Mouse (Mus musculus) midbrain, embryonic 12.5 days (tissue): Measurements from ENCODE around the gene Trip11. TPM values are rescaled to one million over a fixed set of nuclear protein-coding genes. Genes with fewer than 3 reads are reported as not detected.

Experiments
- ATAC-seq: fragments of 200-750 bp; cut with Nextera tagmentation; 2 replicates; pipeline ENCODE4 v1.8.0; 2017; ENCODE audit warnings: low read depth, moderate TSS enrichment, moderate library complexity; ENCODE audit not compliant: low FRiP score
- H3K27ac ChIP-seq: fragments of 300-500 bp; sonication (generic); replicated peaks from 2 replicates; pipeline ENCODE4 v1.5.1; 2016; ENCODE audit warnings: mild to moderate bottlenecking
- H3K27me3 ChIP-seq: fragments of 300-500 bp; sonication (generic); 2 replicates; pipeline ENCODE4 v1.6.1; 2016; ENCODE audit warnings: mild to moderate bottlenecking
- H3K36me3 ChIP-seq: fragments of 300-500 bp; sonication (generic); 2 replicates; pipeline ENCODE4 v1.6.1; 2016
- H3K4me1 ChIP-seq: fragments of 300-500 bp; sonication (generic); 2 replicates; pipeline ENCODE4 v1.6.1; 2016
- H3K4me2 ChIP-seq: fragments of 300-500 bp; sonication (generic); replicated peaks from 2 replicates; pipeline ENCODE4 v1.6.1; 2016; ENCODE audit warnings: mild to moderate bottlenecking, moderate library complexity
- H3K4me3 ChIP-seq: fragments of 300-500 bp; sonication (generic); 2 replicates; pipeline ENCODE4 v1.5.1; 2016; ENCODE audit warnings: mild to moderate bottlenecking
- H3K9ac ChIP-seq: fragments of 300-500 bp; sonication (generic); replicated peaks from 2 replicates; pipeline ENCODE4 v1.6.1; 2016; ENCODE audit warnings: mild to moderate bottlenecking, moderate library complexity
- H3K9me3 ChIP-seq: fragments of 300-500 bp; sonication (generic); 2 replicates; pipeline ENCODE4 v1.6.1; 2016; ENCODE audit warnings: mild to moderate bottlenecking
- WGBS: fragments of 180-500 bp; shearing (Covaris S2); methylation state at CpG from one replicate; pipeline ENCODE4 v1.1.7; 2016; 5-methylcytosine and 5-hydroxymethylcytosine counted together
- polyA plus RNA-seq: library from polyadenylated mRNA; unstranded; fragments of >200 nt; fragmentation: Nextera tagmentation; extraction: Ambion mirVana; gene quantifications from 2 replicates; pipeline ENCODE4 v1.2.1, GENCODE M21; 2016

Gene Trip11
- polyA plus RNA-seq, 1 experiment from 2014 or later, result 26.6 TPM

DNA sequence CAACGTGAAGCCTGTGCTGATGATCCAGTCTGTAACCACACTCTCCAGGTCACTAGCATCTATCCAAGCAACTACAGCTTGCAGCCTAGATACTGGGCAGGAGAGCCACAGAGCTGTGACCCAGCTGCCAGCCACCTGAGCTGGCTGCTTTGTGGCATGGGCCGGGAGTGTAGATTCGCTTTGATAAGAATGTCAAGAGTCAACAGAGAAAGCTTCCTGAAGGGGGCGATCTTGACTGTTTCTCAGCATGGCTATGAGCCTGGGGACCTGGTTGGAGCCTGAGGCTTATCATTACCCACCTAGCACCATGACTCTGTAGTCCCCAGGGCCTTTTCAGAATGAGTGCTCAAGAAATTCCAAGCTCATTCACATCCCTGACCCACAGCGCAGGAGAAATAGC, 96.3 kb downstream of the Trip11 start:
- H3K36me3 ChIP-seq, result no peaks in the 10 kb centered on the region
- no peak for ATAC-seq
- no peak overlapping the region for H3K4me2 ChIP-seq
- peaks cover 9% of the 10 kb centered on the region for H3K4me1 ChIP-seq
- H3K27me3 ChIP-seq, result peaks cover 35% of the 10 kb centered on the region
- H3K9ac ChIP-seq, result no peak overlapping the region
- no peak overlapping the region for H3K27ac ChIP-seq
- H3K4me3 ChIP-seq, result no peak overlapping the region
- 46% methylated on average over 5 of the region's 5 CpGs for WGBS
- no peaks in the 10 kb centered on the region for H3K9me3 ChIP-seq

DNA sequence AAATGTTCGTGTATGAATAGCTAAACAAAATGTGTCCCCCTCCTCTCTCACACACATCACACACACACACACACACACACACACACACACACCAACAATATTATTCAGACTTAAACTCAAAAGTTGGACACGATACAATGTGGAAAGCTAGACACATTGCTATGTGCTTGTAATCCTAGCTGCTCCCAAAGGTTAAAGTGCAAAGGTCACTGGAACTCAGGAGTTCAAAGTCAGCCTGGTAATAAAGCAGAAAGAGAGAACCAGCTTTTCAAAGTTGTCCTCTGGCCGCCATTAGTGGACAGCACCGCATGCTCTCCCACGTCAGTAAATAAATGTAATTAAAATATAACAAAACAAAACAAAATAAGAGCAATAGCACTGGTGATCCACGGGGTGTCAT, 97.3 kb downstream of the Trip11 start:
- Histone ChIP-seq H3K27me3 (peaks cover 32% of the 10 kb centered on the region), H3K27ac (no peak overlapping the region), H3K4me2 (no peak overlapping the region), H3K4me3 (no peak overlapping the region), H3K9ac (no peak overlapping the region), H3K4me1 (peaks cover 9% of the 10 kb centered on the region), H3K9me3 (no peaks in the 10 kb centered on the region), H3K36me3 (no peaks in the 10 kb centered on the region)
- WGBS, result 74% methylated on average over 6 of the region's 6 CpGs
- ATAC-seq, result no peak

DNA sequence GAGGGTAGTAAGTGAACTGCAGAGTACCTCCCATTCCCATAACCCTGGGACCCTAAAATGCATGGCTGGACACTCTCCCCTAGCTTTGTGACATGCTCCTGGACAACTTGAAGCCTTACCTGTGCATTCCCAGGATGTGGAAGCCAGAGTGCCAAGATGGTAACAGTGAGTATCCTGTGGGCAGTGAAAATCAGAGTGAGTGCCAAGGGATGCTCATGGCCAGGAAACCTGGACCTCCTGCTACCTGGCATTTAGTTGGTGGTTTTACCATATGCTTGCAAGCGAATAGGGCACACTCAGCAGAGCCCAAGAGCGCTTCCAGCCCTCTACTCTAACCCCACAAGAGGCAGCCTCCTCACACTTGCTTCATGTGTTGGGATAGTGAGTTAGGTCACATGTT, 98.6 kb downstream of the Trip11 start:
- Histone ChIP-seq H3K27ac (no peak overlapping the region), H3K9me3 (no peaks in the 10 kb centered on the region), H3K4me3 (no peak overlapping the region), H3K36me3 (no peaks in the 10 kb centered on the region), H3K9ac (no peak overlapping the region), H3K4me1 (peaks cover 6% of the 10 kb centered on the region), H3K4me2 (no peak overlapping the region), H3K27me3 (peaks cover 23% of the 10 kb centered on the region)
- ATAC-seq, result no peak
- 87% methylated on average over 2 of the region's 2 CpGs for WGBS

DNA sequence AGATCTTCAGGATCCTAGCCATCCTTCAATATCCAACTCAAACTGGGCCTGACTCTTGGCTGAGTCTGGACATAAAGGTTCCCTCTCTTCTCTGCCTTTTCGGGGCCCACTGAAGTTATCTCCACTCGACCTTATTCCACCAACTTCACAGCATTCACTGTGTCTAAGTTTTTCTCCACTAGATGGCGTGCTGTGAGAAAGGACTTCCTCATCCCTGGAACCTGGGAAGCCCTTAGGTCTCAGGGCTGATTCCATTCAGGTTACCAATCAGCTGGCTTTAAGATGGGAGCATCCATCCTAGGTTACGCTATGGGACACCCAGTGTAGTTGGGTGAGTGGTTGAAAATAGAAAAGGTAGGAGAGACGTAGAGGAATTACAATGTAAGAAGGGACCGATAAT, 101.9 kb downstream of the Trip11 start:
- Histone ChIP-seq H3K9ac (no peak overlapping the region), H3K4me2 (no peak overlapping the region), H3K4me3 (no peak overlapping the region), H3K36me3 (no peaks in the 10 kb centered on the region), H3K27ac (no peak overlapping the region), H3K27me3 (no peaks in the 10 kb centered on the region), H3K4me1 (no peaks in the 10 kb centered on the region), H3K9me3 (no peaks in the 10 kb centered on the region)
- WGBS, result 67% methylated on average over 6 of the region's 6 CpGs
- no peak for ATAC-seq

DNA sequence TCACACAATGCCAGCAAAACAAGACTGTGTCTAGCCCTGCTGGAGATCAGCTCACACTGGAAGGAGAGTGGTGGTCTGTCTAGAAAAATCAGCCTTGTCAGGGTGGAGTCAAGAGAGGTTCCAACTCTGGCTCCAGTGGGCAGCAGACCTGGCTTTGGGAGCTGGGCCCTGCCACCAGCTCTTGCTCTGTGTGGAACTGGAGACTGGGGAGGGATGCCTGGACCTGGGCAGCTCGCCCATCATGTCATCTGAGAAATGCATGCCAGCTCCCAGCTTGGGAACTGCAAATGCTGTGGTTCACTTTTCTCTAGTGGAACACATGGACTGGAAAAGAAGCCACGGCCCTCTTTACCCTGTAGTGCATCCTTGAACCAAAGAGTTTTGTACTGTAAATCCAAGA, 102.6 kb downstream of the Trip11 start:
- Histone ChIP-seq H3K36me3 (no peaks in the 10 kb centered on the region), H3K4me1 (no peaks in the 10 kb centered on the region), H3K27ac (no peak overlapping the region), H3K4me3 (no peak overlapping the region), H3K27me3 (no peaks in the 10 kb centered on the region), H3K4me2 (no peak overlapping the region), H3K9ac (no peak overlapping the region), H3K9me3 (no peaks in the 10 kb centered on the region)
- 75% methylated on average over 2 of the region's 2 CpGs for WGBS
- ATAC-seq, result no peak

DNA sequence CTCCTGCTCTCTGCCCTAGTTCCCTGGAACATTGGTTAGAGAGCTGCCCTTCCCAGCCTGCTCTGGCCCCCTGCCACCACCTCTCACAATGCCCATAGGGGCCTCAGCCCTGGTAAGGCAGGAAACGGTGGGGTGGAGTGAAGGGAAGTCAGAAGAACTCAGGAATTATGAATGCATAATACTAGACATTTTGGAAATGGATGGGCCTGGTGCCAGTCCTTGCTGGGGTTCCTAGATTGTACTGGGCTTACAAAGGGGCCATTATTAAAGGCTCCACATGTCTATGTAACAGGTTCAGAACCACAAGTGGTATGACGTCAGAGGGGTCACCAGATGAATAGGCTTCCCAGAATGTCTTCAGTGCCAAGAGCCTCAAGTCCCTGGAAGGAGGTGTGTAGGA, 105.7 kb downstream of the Trip11 start:
- H3K27me3 ChIP-seq, result no peaks in the 10 kb centered on the region
- no peak overlapping the region for H3K4me2 ChIP-seq
- no peak overlapping the region for H3K9ac ChIP-seq
- ATAC-seq, result no peak
- no peaks in the 10 kb centered on the region for H3K4me1 ChIP-seq
- H3K4me3 ChIP-seq, result no peak overlapping the region
- no peak overlapping the region for H3K27ac ChIP-seq
- WGBS, result 81% methylated on average over 2 of the region's 2 CpGs
- H3K36me3 ChIP-seq, result no peaks in the 10 kb centered on the region
- H3K9me3 ChIP-seq, result no peaks in the 10 kb centered on the region

DNA sequence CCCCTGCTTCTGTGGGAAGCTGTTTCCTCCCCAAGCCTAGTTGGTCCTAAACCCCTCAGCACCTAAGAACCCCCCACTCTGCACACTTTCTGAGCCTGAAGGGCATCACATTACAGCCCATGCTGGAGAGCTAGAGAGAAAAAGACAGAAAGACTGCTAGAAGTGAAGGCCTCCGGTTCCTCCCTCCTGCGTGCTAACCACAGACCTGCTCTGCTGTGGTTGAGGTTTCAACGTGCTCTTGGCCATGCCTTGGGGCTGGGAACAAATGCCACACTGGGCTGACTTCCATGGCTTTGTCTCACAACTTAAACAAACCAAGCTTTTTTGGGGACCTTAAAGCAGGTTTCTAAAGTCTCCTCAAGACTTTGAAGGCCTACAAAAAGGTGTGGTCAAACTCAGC, 110.6 kb downstream of the Trip11 start:
- H3K4me1 ChIP-seq, result no peaks in the 10 kb centered on the region
- H3K9me3 ChIP-seq, result no peaks in the 10 kb centered on the region
- ATAC-seq, result no peak
- WGBS, result 86% methylated on average over 3 of the region's 3 CpGs
- no peaks in the 10 kb centered on the region for H3K27me3 ChIP-seq
- no peak overlapping the region for H3K27ac ChIP-seq
- no peak overlapping the region for H3K4me3 ChIP-seq
- no peaks in the 10 kb centered on the region for H3K36me3 ChIP-seq
- no peak overlapping the region for H3K9ac ChIP-seq
- no peak overlapping the region for H3K4me2 ChIP-seq

DNA sequence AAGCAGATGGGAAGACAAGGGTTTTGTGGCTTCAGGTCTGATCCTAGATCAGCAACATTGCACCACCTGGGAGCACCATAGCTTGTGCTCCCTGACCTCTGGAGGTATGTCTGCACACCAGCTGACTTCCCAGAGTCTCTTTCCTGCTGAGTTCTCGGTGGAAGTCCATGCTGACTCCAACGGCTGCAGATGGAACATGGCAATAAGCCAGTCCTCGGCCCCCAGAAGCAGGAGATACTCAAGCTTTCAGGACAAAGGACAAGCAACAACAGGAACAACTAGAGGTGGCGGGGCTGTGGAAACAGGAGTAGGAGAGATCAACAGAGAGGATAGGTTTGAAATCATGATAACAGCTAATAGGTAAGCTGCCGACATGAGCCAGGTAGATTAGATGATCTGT, 111.3 kb downstream of the Trip11 start:
- Histone ChIP-seq H3K4me2 (no peak overlapping the region), H3K27ac (no peak overlapping the region), H3K27me3 (no peaks in the 10 kb centered on the region), H3K9me3 (no peaks in the 10 kb centered on the region), H3K36me3 (no peaks in the 10 kb centered on the region), H3K9ac (no peak overlapping the region), H3K4me3 (no peak overlapping the region), H3K4me1 (no peaks in the 10 kb centered on the region)
- 91% methylated on average over 5 of the region's 5 CpGs for WGBS
- ATAC-seq, result no peak

DNA sequence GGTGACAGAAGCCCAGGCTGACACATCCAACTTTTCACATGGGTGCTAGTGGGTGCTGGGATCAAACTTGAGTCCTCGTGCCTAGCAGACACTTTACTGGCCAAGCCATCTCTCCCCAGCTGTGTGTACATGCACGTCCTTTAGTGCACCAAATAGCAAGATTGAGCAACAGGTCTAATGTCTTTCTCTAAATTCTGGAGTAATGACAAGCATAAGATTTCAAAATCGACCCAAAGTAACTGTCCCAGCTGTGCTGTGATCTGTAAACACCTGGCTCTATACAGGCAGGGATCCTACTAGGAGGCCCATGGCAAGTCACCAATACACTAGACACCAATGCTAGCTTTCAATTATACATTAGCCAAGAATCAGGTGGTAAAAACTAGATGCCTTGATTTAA, 112.0 kb downstream of the Trip11 start:
- no peak for ATAC-seq
- WGBS, result 81% methylated on average over 3 of the region's 3 CpGs
- no peaks in the 10 kb centered on the region for H3K36me3 ChIP-seq
- no peaks in the 10 kb centered on the region for H3K27me3 ChIP-seq
- H3K27ac ChIP-seq, result no peak overlapping the region
- no peak overlapping the region for H3K9ac ChIP-seq
- H3K4me2 ChIP-seq, result no peak overlapping the region
- no peaks in the 10 kb centered on the region for H3K4me1 ChIP-seq
- no peaks in the 10 kb centered on the region for H3K9me3 ChIP-seq
- H3K4me3 ChIP-seq, result no peak overlapping the region

DNA sequence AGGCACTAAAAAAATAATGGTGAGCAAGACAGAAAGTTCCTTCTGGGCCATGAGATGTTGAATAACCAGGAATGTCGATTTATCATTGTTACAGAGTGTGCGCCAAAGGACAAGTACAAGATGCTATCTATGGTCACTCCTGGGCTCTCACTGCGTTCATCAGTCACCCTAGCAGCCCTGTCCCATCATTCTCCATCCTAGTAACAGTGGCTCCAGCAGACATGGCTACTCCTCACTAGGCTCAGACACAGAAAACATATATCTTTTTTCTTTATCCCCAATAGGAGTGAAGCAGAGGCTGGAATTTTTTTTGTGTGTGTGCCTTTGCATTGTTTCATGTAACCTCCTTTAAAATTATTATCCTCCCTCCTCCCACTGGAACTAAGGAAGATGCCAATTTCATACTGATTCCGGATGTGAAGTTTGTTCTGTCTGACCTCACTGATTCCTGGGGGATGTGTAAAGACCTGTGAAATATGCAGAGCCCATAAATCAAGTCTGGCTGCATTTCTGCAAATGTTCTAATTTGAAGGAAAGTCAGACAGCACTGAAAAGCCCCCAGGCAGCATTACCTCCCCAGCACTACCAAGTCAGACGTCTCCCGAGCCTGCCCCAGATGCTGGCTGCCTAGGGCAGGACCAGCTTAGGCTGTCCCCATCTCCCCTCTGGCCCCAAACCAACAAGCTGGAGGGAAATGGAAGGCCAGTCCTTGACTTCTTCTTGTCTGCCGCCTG, 114.7 kb downstream of the Trip11 start:
- H3K36me3 ChIP-seq, result no peaks in the 10 kb centered on the region
- no peak overlapping the region for H3K4me2 ChIP-seq
- H3K4me3 ChIP-seq, result no peak overlapping the region
- no peak overlapping the region for H3K9ac ChIP-seq
- H3K4me1 ChIP-seq, result no peaks in the 10 kb centered on the region
- H3K27me3 ChIP-seq, result no peaks in the 10 kb centered on the region
- no peaks in the 10 kb centered on the region for H3K9me3 ChIP-seq
- WGBS, result 79% methylated on average over 7 of the region's 7 CpGs
- H3K27ac ChIP-seq, result no peak overlapping the region
- no peak for ATAC-seq

DNA sequence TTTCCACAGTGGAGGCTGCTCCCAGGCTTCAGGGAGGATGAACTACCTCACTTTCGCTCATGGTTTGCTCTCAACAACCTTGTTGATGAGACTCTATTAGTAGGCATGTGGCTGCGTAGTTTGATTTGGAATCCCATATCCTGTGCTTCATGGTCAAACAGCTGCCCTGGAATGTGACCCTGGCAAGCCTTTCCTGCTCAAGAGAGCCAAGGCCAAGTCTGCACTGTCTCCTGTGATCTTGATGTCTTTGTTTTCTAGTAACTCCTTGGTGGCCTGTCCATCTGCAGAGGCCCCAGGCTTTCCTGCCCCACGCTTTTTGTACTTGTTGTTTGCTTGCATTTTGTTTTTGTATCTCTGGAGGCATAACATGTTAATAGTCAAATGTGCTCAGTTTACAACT, 118.6 kb downstream of the Trip11 start:
- Histone ChIP-seq H3K27ac (no peak overlapping the region), H3K27me3 (no peaks in the 10 kb centered on the region), H3K4me1 (no peaks in the 10 kb centered on the region), H3K9ac (no peak overlapping the region), H3K4me3 (no peak overlapping the region), H3K4me2 (no peak overlapping the region), H3K36me3 (no peaks in the 10 kb centered on the region), H3K9me3 (no peaks in the 10 kb centered on the region)
- WGBS, result 87% methylated on average over 3 of the region's 3 CpGs
- ATAC-seq, result no peak

DNA sequence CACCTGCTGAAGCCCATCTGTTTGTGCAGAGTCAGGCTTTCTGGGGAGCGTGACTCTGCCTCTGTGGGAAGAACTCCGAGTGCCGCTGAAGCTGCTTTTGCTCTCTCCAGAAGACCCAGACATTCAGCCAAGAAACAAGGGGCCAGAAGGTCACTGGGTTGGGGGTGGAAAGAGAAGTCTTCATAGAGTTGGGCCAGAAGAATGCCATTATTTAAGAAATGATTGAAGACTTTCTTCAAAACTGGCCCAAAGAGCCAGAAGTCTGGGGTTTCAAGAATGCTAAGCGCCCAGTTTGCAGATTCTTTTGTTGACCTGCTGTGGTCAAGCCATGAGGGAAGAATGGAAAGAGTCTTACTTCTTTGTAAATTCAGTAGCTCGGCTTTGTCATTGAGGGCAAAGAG, 119.8 kb downstream of the Trip11 start:
- H3K27me3 ChIP-seq, result no peaks in the 10 kb centered on the region
- no peaks in the 10 kb centered on the region for H3K9me3 ChIP-seq
- H3K36me3 ChIP-seq, result no peaks in the 10 kb centered on the region
- H3K9ac ChIP-seq, result no peak overlapping the region
- no peak for ATAC-seq
- no peak overlapping the region for H3K4me2 ChIP-seq
- H3K4me1 ChIP-seq, result no peaks in the 10 kb centered on the region
- H3K27ac ChIP-seq, result no peak overlapping the region
- no peak overlapping the region for H3K4me3 ChIP-seq
- WGBS, result 87% methylated on average over 5 of the region's 5 CpGs

DNA sequence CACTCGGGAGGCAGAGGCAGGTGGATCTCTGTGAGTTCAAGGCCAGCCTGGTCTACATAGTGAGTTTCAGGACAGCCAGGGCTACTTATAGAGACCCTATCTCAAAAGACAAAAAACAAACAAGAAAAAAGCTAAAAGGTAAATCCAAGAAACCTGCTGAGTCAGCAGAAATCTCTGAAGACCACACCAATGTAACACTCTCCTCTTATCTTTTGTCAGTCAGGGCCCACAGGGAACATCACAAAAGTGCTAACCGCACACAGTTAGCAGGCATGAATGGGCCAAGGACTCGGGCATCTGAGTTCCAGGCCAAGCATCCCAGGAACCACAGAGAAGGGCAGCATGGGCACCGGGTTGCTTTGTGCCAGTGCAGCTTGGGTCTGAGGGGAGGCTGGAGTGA, 120.4 kb downstream of the Trip11 start:
- Histone ChIP-seq H3K36me3 (no peaks in the 10 kb centered on the region), H3K27me3 (no peaks in the 10 kb centered on the region), H3K4me1 (no peaks in the 10 kb centered on the region), H3K27ac (no peak overlapping the region), H3K9me3 (no peaks in the 10 kb centered on the region), H3K4me2 (no peak overlapping the region), H3K9ac (no peak overlapping the region), H3K4me3 (no peak overlapping the region)
- ATAC-seq, result no peak
- WGBS, result 92% methylated on average over 4 of the region's 4 CpGs
